Comparison of ENCODE assay signal across 17 mouse cellular contexts in genomic region chr12:111720222-111720621, GRCm38 (mm10).
"Had no signal": no experiment of that assay in that cellular context is flagged by ENCODE, and none has a peak within 500 bp of the region (broad histone marks: within the 10 kb centered on the region; RNA-seq: fewer than 3 reads in every experiment).

No protein-coding gene starts in this region.

- DNase-seq: lung, adult 18-20 months; lung, embryonic 14.5 days; lung, postnatal 10 days; lung, postnatal 4 days; midbrain, embryonic 14.5 days; right cerebral cortex, postnatal 14 days; right cerebral cortex, postnatal 4 days; spleen, adult 18-20 months; thymus, adult 18-20 months; thymus, postnatal 14 days; thymus, postnatal 36 days had no signal

- H3K4me2 ChIP-seq: lung, embryonic 14.5 days; midbrain, embryonic 12.5 days; neural tube, embryonic 13.5 days; neural tube, embryonic 15.5 days had no signal

- H3K27me3 ChIP-seq: midbrain, embryonic 12.5 days; neural tube, embryonic 13.5 days; neural tube, embryonic 15.5 days had no signal

- H3K9me3 ChIP-seq: midbrain, embryonic 10.5 days; neural tube, embryonic 13.5 days; neural tube, embryonic 15.5 days had no signal

- H3K4me3 ChIP-seq: midbrain, embryonic 10.5 days; midbrain, embryonic 12.5 days; myocyte; neural tube, embryonic 13.5 days; neural tube, embryonic 15.5 days had no signal

- ATAC-seq: midbrain, embryonic 16.5 days had no signal

- H3K9ac ChIP-seq: lung, embryonic 14.5 days; midbrain, embryonic 12.5 days; neural tube, embryonic 13.5 days; neural tube, embryonic 15.5 days had no signal

- H3K27ac ChIP-seq: midbrain, embryonic 10.5 days; midbrain, embryonic 12.5 days; neural tube, embryonic 13.5 days; neural tube, embryonic 15.5 days had no signal
